Mouse (Mus musculus) brown adipose tissue, adult 24 weeks (tissue): ENCODE measurements around the gene Asap3. TPM values are rescaled to one million over a fixed set of nuclear protein-coding genes. Genes with fewer than 3 reads are reported as not detected.

ENCODE experiments used
- H3K27ac ChIP-seq: fragments of 200-500 bp; replicated peaks from 2 replicates; pipeline ENCODE4 v1.5.1; 2012; ENCODE audit warnings: low read depth, mild to moderate bottlenecking, low read length
- H3K4me1 ChIP-seq: fragments of 200-500 bp; 2 replicates; pipeline ENCODE4 v1.6.1; 2012; ENCODE audit warnings: low read length, mixed read lengths; ENCODE audit not compliant: control insufficient read depth, insufficient read depth, insufficient read length
- H3K4me3 ChIP-seq: fragments of 200-500 bp; 2 replicates; pipeline ENCODE4 v1.5.1; 2012; ENCODE audit warnings: low read depth, mild to moderate bottlenecking, low read length, moderate library complexity; ENCODE audit not compliant: insufficient read depth
- polyA plus RNA-seq: library from polyadenylated mRNA; stranded (reverse); fragments of >200 nt; gene quantifications from 2 replicates; pipeline ENCODE4 v1.2.4, GENCODE M21; 2012; ENCODE audit not compliant: missing spikeins, insufficient read depth, insufficient read length

Gene Asap3
- polyA plus RNA-seq, 1 experiment, result 1.2 TPM

DNA sequence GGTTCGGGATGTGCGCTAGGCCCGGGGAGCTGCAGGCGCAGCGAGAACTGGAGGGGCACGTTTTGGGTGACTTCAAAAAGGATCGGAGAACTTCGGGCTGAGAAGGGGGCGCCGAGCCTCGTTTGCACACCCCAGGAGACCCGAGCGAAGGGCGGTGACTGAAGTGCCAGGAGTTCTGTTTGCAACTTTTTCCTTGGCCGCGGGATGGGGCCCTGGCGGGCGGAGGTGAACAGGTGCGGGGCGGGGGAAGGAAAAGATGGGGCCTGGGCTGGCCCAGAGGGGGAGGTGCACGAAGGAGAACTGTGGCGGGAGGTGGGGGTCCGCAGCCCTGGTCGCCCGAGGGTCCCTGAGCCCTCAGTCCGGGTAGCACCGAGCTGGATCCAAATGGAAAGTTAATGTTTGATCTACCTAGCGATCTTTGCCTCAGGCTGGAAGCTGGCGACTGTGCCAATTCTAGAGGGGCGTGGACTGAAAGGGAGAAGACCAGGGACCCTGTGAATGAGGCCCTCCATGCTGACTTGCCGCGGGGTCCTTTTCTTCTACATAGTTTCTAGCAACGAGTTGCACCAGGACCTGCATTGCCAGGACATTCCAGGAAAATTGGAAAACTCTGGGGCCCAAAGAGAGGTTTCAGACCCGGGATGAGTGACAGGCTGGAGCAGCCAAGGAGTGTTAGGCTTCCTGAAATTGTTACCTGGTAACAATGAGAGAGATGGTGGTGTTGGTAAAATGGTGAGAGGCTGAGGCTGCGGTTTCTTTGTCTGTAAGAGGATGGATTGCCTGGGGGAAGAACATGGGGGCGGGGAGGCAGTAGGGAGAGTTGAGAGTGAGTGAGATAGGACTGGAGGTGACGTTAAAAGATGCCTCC is 42.5 kb downstream of the Asap3 start:
- H3K27ac ChIP-seq, result no peak overlapping the region

DNA sequence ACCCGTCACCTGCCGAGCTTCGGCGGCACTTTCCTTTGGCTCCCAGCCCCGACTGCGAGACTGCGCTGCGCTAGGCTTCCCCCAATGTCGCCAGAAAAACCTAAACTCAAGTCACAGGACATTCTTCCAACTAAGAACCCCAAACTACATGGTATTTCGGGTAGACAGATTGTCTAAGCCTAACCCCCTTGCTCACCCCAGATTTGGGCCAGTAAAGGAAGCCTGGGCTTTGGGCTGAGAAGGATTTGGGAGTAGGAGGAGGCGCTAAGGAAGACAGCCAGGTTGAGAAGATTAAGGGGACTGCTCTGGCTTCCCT is 43.1 kb downstream of the Asap3 start:
- Histone ChIP-seq H3K27ac (no peak overlapping the region), H3K4me3 (no peak overlapping the region), H3K4me1 (peaks cover 3% of the 10 kb centered on the region; the same call in 1 of the 2 replicates)

More for the DNA sequence above, 42.5 kb downstream of the Asap3 start:
- peak overlapping the region; percentile 56 for H3K4me3 ChIP-seq
- peaks cover 3% of the 10 kb centered on the region; the same call in 1 of the 2 replicates for H3K4me1 ChIP-seq

DNA sequence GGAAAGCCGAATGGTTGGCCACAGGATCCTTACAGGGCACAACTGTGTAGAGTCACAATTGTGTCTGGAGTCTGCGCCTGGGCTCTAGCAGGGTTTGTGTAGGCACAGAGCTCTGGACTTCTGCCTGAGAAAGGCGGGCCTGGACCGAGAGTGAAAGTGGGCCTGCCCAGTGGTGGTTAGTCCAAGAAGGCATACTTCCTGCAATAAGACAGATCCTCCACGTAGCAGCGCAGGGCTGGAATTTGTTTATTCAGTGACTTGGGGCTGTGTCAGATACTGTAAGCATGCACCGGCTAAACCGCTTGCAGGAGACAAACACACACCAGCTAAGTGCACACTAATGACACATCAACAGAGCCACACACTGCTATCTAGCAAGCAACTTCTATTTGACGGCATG is 43.6 kb downstream of the Asap3 start:
- Histone ChIP-seq H3K4me3 (no peak overlapping the region), H3K27ac (no peak overlapping the region), H3K4me1 (peaks cover 3% of the 10 kb centered on the region; the same call in 1 of the 2 replicates)

DNA sequence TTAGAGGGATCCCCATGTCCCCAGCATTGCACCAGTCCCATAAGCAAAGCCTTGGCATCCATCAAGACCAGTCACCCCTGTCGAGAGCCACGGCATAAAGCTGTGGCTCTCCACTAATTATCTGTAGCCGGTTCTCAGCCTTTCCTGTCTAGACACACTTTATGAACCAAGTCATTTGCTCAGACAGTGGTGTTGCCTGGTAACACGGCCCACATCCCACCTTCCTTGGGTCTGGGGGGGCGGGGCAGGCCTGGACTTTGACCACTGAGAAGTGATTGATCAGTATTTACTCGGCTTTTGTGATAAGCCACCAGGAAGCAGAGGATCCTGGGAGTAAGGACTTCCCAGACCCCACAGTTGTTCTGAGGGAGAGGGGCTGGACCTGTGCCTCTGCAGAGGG is 49.8 kb downstream of the Asap3 start:
- Histone ChIP-seq H3K4me1 (no peaks in the 10 kb centered on the region), H3K4me3 (no peak overlapping the region), H3K27ac (no peak overlapping the region)

DNA sequence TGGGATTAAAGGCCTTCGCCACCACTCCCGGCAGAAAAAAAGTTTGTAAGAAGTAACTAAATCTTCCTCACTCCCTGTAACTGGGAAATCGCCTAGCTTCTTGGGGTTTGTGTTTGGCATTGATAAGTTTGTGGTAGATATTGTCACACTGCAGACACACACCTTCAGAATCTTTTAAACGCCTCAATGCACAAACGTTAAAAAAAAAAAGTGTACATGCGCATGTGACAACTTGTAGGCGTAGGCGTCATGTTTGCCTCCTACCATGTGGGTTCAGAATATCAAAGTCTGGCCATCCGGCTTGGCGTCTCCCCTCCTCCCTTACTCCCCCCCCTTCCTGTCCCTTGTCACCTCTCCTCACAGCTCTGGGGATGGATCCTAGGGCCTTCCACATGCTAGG is 50.5 kb downstream of the Asap3 start:
- H3K4me3 ChIP-seq, result no peak overlapping the region
- H3K27ac ChIP-seq, result no peak overlapping the region
- no peaks in the 10 kb centered on the region for H3K4me1 ChIP-seq

DNA sequence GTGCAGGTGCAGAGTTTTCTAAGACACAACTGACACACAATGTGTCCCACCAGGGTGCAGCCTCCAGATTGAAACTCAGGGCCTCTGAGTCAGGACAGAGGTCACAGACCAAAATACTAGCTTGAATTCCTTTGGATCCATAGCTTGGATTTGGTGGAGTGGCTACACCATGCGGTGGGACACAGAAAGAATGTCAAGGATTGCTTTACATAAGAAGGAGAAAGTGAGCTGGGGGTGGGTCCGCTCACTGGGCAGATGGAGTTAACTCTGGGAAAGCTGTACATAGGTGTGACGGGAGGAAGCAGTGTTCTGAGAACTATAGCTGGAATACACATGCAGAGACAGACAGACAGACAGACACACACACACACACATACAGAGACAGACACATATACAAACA is 53.8 kb downstream of the Asap3 start:
- no peak overlapping the region for H3K4me3 ChIP-seq
- H3K4me1 ChIP-seq, result no peaks in the 10 kb centered on the region
- H3K27ac ChIP-seq, result no peak overlapping the region

DNA sequence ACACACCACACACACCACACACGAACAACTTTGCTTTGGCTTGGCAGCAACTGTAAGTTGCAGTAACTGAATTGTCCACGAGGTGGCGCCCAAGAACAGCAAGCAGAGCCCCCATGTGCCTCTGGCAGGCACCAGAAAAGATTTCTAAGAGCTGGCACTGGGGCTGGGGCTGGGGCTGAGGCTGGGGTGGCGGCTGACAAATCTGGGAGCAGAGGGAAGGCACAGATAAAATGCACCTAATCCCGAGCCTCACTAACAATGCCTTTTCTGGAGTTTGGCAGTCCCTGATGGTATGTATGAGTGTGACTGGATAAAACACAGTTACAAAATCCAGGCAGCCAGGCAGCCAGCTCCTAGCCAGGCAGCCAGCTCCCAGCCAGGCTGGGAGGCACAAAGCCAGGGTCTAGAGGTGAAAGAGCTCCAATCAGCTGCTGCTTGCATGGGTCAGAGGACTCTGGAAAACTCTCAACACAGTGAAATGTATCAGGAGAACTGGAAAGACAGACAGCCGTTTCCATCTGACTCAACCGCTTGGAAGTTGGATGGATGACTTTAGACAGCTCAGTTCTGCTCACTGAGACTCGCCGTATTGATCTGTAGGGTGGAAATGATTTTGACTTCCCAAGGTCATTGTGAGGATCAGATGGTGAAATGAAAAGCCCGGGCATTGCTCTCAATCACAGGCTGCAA is 54.5 kb downstream of the Asap3 start:
- no peaks in the 10 kb centered on the region for H3K4me1 ChIP-seq
- no peak overlapping the region for H3K4me3 ChIP-seq
- H3K27ac ChIP-seq, result 0 out of 2 replicates have a peak overlapping the region, but pooled peaks have one; percentile 49

DNA sequence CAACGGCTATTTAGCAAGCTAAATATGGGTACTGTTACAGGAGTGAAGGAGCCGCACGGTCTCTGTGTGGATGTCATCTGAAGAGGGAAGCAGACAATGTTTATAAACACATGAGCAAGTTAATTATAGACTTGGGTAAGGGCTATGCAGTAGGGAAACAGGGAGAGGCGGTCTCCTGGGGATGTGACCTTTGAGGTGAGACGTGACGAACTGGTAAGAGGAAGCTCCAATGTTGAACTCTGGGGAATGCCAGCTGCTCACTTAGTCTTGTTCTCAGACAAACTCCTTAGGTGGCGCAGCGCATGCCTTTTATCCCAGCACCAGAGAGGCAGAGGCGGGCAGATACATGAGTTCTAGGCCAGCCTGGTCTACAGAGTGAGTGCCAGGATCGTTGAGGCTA is 55.7 kb downstream of the Asap3 start:
- H3K4me1 ChIP-seq, result no peaks in the 10 kb centered on the region
- no peak overlapping the region for H3K27ac ChIP-seq
- no peak overlapping the region for H3K4me3 ChIP-seq

DNA sequence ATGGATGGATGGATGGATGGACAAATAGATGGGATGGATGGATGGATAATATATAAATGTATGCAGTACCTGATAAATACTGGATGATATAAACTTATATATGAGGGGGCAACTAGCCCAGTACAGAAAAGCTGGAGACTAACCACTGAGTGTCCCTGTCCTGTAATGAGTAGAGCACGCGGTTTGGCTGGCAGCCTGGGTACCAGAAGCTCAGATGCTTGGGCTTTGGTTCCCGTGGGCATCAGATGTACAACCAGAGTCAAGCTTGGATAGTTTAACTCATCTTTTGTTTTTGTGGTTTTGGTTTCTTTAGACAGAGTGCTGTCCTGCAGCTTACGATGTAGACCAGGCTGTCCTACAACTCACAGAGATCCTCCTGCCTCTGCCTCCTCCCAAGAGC is 57.4 kb downstream of the Asap3 start:
- Histone ChIP-seq H3K27ac (no peak overlapping the region), H3K4me3 (no peak overlapping the region), H3K4me1 (no peaks in the 10 kb centered on the region)

DNA sequence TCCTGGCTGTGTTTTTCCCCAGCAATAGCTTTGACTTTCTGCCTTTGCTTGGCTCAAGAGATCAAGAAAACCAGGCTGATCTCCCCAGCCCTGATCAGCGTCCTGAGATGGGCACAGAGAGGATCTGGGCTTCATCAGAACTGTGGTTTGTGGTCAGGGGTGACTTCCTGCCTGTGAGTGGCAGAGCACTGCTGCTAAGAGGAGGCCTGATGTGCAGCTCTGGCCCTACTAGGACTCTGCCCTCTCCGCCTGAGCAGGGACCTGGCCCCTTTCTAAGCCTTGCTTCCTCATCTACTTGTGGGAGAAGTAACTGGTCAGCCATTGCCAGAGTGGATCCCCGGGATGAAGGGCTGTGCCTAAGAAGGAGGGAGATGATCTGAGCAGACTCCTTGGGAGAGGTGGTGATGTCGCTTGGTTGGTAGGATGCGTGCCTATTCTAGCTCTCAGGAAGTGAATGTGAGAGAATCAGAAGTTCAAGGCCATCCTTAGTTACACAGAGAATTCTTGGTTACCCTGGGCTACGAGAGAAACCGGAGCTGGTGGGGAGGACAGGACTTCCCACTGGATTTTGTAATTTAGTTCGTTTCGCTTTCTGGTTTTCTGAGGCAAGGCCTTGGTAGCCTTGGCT is 60.7 kb downstream of the Asap3 start:
- H3K4me3 ChIP-seq, result no peak overlapping the region
- no peaks in the 10 kb centered on the region for H3K4me1 ChIP-seq
- H3K27ac ChIP-seq, result 0 out of 2 replicates have a peak overlapping the region, but pooled peaks have one; percentile 1

DNA sequence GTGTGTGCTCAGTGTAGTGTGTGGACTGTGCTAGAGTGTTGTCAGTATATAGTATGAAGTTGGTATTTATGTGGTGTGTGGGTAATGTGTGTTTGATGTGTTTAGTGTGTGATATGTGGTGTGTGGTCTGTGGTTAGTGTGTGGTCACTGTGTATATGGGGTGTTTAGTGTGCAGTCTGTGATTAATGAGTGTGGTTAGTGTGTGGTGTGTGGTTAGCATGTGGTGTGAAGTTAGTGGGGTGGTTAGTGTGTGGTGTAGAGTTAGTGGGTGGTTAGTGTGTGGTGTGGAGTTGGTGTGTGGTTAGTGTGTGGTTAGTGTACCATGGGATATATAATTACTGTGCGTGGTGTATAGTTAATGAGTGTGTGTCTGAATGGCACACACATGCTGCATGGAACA is 62.7 kb downstream of the Asap3 start:
- no peak overlapping the region for H3K27ac ChIP-seq
- no peaks in the 10 kb centered on the region for H3K4me1 ChIP-seq
- no peak overlapping the region for H3K4me3 ChIP-seq

DNA sequence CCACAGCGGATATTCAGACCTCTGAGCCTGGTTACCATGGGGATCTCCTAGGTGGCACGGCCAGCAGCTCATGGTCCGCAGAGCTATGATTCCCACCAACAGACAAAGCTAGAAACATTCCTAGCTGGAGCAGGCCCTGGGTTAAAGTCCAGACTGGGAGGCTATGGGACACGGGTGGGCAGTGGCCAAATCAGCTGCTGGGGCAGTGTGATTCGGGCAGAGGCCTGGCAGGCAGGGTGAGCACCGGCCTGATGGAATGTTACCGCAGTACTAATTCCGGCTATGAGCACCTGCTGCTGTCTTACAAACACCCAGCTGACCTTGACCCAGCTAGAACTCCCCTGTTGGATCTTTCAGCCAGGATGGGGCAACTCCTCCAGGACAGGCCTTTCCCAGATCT is 64.5 kb downstream of the Asap3 start:
- H3K27ac ChIP-seq, result no peak overlapping the region
- H3K4me1 ChIP-seq, result no peaks in the 10 kb centered on the region
- H3K4me3 ChIP-seq, result no peak overlapping the region

DNA sequence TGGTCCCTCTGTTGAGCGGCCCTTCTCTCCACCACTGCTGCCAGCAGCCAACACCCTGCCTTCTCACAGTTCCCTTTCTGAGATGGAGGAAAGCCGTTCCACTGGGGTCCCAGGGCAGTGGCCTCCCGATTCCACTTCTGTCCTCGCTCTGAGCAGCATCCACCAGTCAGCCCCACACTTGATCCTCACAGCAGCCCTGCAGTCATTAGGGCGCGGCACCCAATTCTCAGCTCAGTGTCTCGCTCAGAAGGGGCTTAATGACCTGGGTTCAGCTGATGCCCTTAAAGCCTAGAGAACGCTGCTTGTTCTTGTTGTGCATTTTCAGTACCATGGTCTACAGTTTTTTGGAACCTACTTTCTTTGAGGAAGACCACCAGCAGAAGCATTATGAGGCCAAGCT is 74.9 kb downstream of the Asap3 start:
- Histone ChIP-seq H3K4me3 (no peak overlapping the region), H3K27ac (no peak overlapping the region), H3K4me1 (peaks cover 14% of the 10 kb centered on the region)

DNA sequence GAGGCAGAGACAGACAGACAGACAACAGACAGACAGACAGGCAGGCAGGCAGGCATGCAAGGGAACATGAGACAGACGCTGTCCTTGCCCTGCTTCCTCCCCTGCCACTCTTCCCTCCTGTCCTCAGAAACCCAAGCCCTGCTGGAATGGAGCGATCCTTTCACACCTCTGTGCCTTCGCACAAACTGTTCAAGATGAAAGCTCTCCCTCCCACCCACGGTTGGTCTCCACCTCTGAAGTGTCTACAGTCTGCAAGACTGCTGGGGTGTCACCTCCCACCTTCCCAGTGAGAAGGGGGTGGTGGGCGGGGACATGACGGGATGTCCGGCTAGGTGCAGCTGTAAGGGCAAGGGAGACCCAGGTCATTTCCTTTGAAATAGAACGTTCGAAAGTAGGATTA is 75.4 kb downstream of the Asap3 start:
- no peak overlapping the region for H3K27ac ChIP-seq
- peaks cover 15% of the 10 kb centered on the region for H3K4me1 ChIP-seq
- no peak overlapping the region for H3K4me3 ChIP-seq

DNA sequence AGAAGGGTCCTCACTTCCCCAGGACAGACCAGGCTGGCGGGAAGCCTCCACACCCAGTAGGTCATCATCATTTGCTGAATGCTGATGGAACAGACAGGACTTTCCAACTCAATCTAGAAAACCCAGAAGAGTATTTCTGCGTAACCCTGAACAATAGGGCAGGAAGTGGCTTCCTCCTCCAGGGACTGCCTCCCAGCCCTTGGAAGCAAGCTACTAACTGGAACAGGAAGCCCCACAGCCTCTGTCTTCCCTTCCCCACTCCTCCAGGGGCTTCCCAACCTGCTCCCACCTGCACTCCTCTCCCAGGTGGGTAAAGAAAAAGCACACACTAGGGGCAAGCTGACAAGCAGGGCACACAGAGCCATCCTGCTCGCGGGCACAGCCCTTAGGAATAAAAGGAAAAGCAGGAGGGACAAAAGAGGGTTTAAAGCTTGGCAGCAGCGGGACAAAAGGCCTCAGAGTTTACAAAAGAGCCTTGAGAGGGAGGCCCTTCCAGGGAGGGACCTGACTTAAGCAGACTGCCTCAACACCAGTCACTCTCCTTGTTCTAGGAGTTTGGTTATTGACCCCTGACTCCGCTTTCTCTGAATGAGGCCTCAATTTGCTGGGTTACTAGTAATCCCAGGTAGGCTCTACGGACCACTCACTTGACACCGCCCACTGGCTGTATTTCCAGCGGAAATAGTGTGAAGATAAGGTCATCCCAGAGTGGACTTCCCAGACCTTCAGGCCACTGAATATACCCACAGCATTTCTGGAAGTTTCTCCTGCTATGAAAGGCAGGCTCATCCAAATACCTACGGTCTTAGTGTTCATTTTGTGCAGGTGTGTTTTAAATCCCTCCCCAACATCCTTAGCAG is 76.7 kb downstream of the Asap3 start:
- peak overlapping the region; percentile 8; the same call in 1 of the 2 replicates for H3K4me3 ChIP-seq

More for the DNA sequence above, 76.7 kb downstream of the Asap3 start:
- peaks cover 17% of the 10 kb centered on the region for H3K4me1 ChIP-seq
- peak overlapping the region; percentile 98 for H3K27ac ChIP-seq
